Mouse (Mus musculus) embryonic fibroblast, embryonic 13.5 days (primary cell): ENCODE measurements around the gene Emilin2. TPM values are rescaled to one million over a fixed set of nuclear protein-coding genes. Genes with fewer than 3 reads are reported as not detected.

Source experiments
- H3K27ac ChIP-seq: 2 replicates; pipeline ENCODE4 v1.5.1; 2012; ENCODE audit warnings: low read length, control low read depth, inconsistent platforms; ENCODE audit not compliant: insufficient read depth
- H3K4me1 ChIP-seq: 2 replicates; pipeline ENCODE4 v1.6.1; 2011; ENCODE audit warnings: low read length; ENCODE audit not compliant: control insufficient read depth, insufficient read depth
- H3K4me3 ChIP-seq: 2 replicates; pipeline ENCODE4 v1.5.1; 2011; ENCODE audit warnings: mild to moderate bottlenecking, control low read depth, low read length; ENCODE audit not compliant: insufficient read depth
- CTCF ChIP-seq: IDR thresholded peaks from 2 replicates; pipeline ENCODE4 v1.5.1; 2011; ENCODE audit warnings: mild to moderate bottlenecking, control low read depth, low read length, moderate library complexity, borderline replicate concordance; ENCODE audit not compliant: insufficient read depth
- POLR2A ChIP-seq: IDR thresholded peaks from 2 replicates; pipeline ENCODE4 v1.6.1; 2011; ENCODE audit warnings: low read depth, mild to moderate bottlenecking, control low read depth, low read length, moderate library complexity
- polyA plus RNA-seq: library from polyadenylated mRNA; stranded (reverse); fragments of >200 nt; gene quantifications from 2 replicates; pipeline ENCODE4 v1.2.4, GENCODE M21; 2011; ENCODE audit warnings: low read depth; ENCODE audit not compliant: missing spikeins, insufficient read length

Emilin2 gene
- polyA plus RNA-seq, 1 experiment: 20.2 TPM

GRCm38 (mm10) chr17:71287586-71287985 is 24.2 kb downstream of the Emilin2 start:
- Histone ChIP-seq H3K4me3 (no peak overlapping the region), H3K27ac (no peak overlapping the region), H3K4me1 (peaks cover 23% of the 10 kb centered on the region)
- no peak for TF ChIP-seq POLR2A
- TF ChIP-seq CTCF: no peak

DNA sequence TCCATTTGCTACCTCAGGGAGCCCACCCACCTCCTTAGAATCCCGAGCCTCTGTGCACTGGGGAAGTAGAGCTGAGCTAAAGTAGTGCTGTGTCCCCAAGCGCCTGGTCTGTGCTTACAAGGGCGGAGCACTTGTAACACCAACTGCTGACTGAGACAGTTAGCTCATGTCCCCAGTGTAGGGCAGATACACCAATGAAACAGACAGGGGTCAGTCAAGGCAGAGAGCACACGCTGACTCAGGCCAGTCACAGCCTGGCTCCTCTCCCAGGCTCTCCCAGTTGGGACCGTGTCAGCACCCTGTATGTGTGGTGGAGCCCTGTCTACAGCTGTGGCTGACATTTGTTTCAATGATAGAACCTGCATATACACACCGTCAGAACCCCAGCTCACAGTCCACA is 25.8 kb downstream of the Emilin2 start:
- no peak overlapping the region for H3K27ac ChIP-seq
- TF ChIP-seq POLR2A (no peak), CTCF (no peak)
- H3K4me1 ChIP-seq: peaks cover 23% of the 10 kb centered on the region
- H3K4me3 ChIP-seq: no peak overlapping the region

DNA sequence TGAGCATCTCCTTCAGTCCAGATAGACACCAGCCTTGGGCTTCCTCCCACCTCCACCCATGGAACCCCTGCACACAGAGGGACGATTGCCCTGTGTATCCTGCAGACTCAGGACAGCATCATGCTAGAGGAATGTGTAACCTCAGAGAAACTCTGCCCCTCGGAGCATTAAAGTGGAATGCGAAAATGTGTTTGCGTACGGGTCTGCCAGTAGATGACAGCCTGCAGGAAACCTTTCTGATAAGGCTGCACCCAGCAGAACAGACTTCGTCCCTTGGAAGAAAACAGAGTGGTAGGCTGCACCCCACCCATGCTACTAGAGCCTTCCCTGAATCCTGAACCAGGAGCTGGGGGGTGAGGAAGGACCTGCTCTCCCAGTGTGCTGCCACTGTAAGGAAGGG is 26.9 kb downstream of the Emilin2 start:
- TF ChIP-seq CTCF (no peak), POLR2A (no peak)
- Histone ChIP-seq H3K4me1 (peaks cover 16% of the 10 kb centered on the region), H3K4me3 (no peak overlapping the region), H3K27ac (no peak overlapping the region)

DNA sequence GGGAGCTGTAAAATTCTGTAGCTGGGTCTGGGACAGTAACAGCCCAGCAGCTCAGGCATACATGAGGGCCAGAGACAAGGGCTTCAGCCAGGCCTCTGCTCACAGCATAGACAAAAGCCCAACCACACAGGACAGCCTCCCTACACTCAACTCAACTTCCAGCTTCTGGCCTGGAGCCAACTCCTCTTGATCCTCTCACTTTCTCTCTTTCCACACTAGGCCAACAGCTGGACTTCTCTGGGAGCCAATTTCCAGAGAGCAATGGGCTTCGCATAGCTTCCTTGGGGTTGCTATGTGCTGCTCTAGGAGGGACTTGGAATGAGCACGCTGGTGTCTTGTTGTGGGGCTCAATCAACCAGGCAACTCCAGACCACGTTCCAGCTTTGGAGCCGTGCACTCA is 28.5 kb downstream of the Emilin2 start:
- Histone ChIP-seq H3K27ac (no peak overlapping the region), H3K4me3 (no peak overlapping the region), H3K4me1 (peaks cover 14% of the 10 kb centered on the region)
- TF ChIP-seq POLR2A: no peak
- no peak for TF ChIP-seq CTCF

DNA sequence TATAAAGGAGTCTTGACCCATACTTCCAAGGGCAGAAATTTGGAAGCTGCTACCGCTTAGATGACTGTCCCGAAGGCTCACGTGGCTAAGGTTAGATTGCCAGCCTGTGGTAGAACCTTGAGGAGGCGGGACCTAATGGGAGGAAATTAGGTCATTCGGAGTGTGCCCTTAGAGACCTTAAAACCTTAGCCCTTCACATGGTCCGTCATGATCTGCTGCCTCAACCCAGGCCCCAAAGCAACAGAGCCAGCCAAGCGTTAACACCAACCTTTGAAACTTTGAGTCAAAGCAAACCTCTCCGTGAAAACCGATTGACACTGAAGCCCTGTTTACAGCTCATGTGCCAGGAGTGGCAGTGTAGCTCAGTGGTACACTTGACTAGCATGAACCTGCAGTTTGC is 29.1 kb downstream of the Emilin2 start:
- H3K4me1 ChIP-seq: peaks cover 12% of the 10 kb centered on the region
- TF ChIP-seq POLR2A: no peak
- no peak for TF ChIP-seq CTCF
- H3K4me3 ChIP-seq: no peak overlapping the region
- H3K27ac ChIP-seq: no peak overlapping the region

GRCm38 (mm10) chr17:71277701-71278491 is 33.9 kb downstream of the Emilin2 start:
- no peaks in the 10 kb centered on the region for H3K4me1 ChIP-seq
- TF ChIP-seq POLR2A (no peak), CTCF (no peak)
- no peak overlapping the region for H3K4me3 ChIP-seq
- H3K27ac ChIP-seq: no peak overlapping the region

DNA sequence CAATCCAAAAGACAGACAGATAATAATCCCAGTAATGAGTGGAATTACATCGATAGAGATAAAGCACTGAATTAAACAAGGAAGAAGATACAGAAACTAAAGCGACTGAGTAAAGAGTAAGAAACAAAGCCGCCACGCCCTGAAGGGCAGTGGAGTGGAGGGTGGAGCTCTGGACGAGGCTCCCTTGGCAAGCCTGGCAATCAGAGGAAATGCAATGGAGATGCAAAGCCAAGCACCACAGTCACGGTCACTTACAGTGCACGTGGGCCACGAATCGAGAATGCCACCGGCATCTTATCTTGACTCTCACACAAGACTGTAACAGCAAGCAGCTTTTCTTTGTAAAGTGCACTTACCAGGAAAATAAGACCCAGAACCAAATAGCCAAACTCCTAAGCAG is 35.0 kb downstream of the Emilin2 start:
- TF ChIP-seq POLR2A (no peak), CTCF (no peak)
- Histone ChIP-seq H3K27ac (no peak overlapping the region), H3K4me1 (no peaks in the 10 kb centered on the region), H3K4me3 (no peak overlapping the region)

DNA sequence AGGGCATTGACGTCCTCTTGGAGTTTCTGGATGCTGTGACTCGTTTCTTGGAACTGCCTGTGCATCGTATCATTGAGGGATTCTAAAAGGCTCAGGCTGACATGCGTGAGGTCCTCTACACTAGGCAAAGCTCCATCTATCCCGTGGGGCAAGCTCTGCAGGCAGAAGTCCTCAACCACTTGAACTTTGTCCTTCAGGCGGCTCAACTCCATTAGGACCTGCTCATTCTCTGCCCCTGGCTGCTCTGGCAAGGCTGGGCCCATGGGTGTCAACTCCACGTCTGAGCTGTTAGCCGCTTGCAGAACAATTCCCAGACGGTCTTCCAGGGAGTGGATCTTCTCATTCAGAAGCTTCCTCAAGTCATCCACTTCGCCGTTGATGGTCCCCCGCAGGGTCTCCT is 37.9 kb downstream of the Emilin2 start:
- Histone ChIP-seq H3K27ac (no peak overlapping the region), H3K4me3 (no peak overlapping the region), H3K4me1 (no peaks in the 10 kb centered on the region)
- TF ChIP-seq POLR2A (no peak), CTCF (no peak)

- Histone ChIP-seq H3K4me1 (no peaks in the 10 kb centered on the region), H3K4me3 (no peak overlapping the region), H3K27ac (no peak overlapping the region)
- TF ChIP-seq CTCF (no peak), POLR2A (no peak)
These were observed 43.2 kb downstream of the Emilin2 start for GRCm38 (mm10) chr17:71268599-71268998.

DNA sequence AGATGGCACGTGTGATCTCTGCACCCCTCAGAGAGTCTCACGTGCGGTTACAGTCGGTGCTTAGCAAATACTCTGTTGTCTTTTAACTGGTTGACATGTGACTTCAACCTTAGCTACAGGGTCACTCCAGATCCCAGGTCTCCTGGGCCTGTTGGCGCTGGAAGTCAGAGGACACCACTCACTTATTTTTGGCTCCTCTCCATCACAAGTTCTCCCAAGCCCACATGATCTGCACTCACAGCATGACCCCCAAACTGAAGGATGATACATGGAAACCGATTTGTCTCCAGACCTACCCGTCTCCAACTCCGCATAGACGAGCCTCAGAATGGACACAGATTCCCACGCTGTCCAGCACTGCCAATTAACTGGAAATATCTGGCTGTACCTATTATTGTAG is 43.6 kb downstream of the Emilin2 start:
- Histone ChIP-seq H3K27ac (no peak overlapping the region), H3K4me1 (no peaks in the 10 kb centered on the region), H3K4me3 (no peak overlapping the region)
- TF ChIP-seq POLR2A: no peak
- no peak for TF ChIP-seq CTCF
